Mouse (Mus musculus): Measurements from ENCODE around the gene Gm44579.

Gene Gm44579

GRCm38 (mm10) chr15:98220877-98221276 is at the start of gene Gm44579, which contains the start of gene Olfr287:
Gene Gm44579 (minus strand): TSS chr15:98220977.
Gene Olfr287 (minus strand): TSS chr15:98221056.
- no peak for DNase-seq

GRCm38 (mm10) chr15:98257776-98258175 is 37.0 kb upstream of the Gm44579 start:
- DNase-seq: no peak

GRCm38 (mm10) chr15:98257193-98257592 is 36.4 kb upstream of the Gm44579 start, which contains the start of gene H1fnt:
Gene H1fnt (minus strand): TSS chr15:98257293.
- no peak for DNase-seq

- no peak for DNase-seq
These were observed 35.5 kb upstream of the Gm44579 start for GRCm38 (mm10) chr15:98256271-98256670.

GRCm38 (mm10) chr15:98235442-98235841 is 14.7 kb upstream of the Gm44579 start:
- DNase-seq: no peak

- DNase-seq: no peak
These were observed 13.6 kb upstream of the Gm44579 start, which contains the start of gene Olfr286 for GRCm38 (mm10) chr15:98234350-98234749. Gene Olfr286 (minus strand): TSS chr15:98234450.

- DNase-seq: no peak
These were observed 5.3 kb upstream of the Gm44579 start for GRCm38 (mm10) chr15:98226096-98226495.

GRCm38 (mm10) chr15:98225610-98226009 is 4.8 kb upstream of the Gm44579 start:
- peak; percentile 18 for DNase-seq

GRCm38 (mm10) chr15:98222377-98222776 is 1.6 kb upstream of the Gm44579 start:
- DNase-seq: no peak

GRCm38 (mm10) chr15:98214130-98214529 is 6.6 kb downstream of the Gm44579 start:
- DNase-seq: no peak

- DNase-seq: no peak
These were observed 7.4 kb downstream of the Gm44579 start for GRCm38 (mm10) chr15:98213336-98213870.

- no peak for DNase-seq
These were observed 11.1 kb downstream of the Gm44579 start for GRCm38 (mm10) chr15:98209676-98210075.

GRCm38 (mm10) chr15:98195442-98195841 is 25.3 kb downstream of the Gm44579 start, which contains the start of gene Olfr288:
Gene Olfr288 (minus strand): TSS chr15:98195542.
- no peak for DNase-seq

GRCm38 (mm10) chr15:98184456-98184855 is 36.3 kb downstream of the Gm44579 start:
- DNase-seq: no peak

- no peak for DNase-seq
These were observed 38.8 kb downstream of the Gm44579 start for GRCm38 (mm10) chr15:98181856-98182570.

- DNase-seq: peak; percentile 96
These were observed 39.6 kb downstream of the Gm44579 start for GRCm38 (mm10) chr15:98181132-98181711.

GRCm38 (mm10) chr15:98180567-98181131 is 40.1 kb downstream of the Gm44579 start:
- no peak for DNase-seq

GRCm38 (mm10) chr15:98177320-98177719 is 43.5 kb downstream of the Gm44579 start:
- no peak for DNase-seq

- DNase-seq: peak; percentile 82
These were observed 47.0 kb downstream of the Gm44579 start for GRCm38 (mm10) chr15:98173821-98174220.

GRCm38 (mm10) chr15:98172113-98172512 is 48.7 kb downstream of the Gm44579 start:
- no peak for DNase-seq

- DNase-seq: no peak
These were observed 49.9 kb downstream of the Gm44579 start for GRCm38 (mm10) chr15:98170917-98171316.

- peak; percentile 58 for DNase-seq
These were observed 50.4 kb downstream of the Gm44579 start for GRCm38 (mm10) chr15:98170365-98170764.

GRCm38 (mm10) chr15:98168622-98169004 is 52.2 kb downstream of the Gm44579 start:
- no peak for DNase-seq
